Mouse (Mus musculus) forebrain, embryonic 14.5 days (tissue): ENCODE measurements around the gene Dchs1. TPM values are rescaled to one million over a fixed set of nuclear protein-coding genes. Genes with fewer than 3 reads are reported as not detected.

Experiments
- ATAC-seq: fragments of 200-750 bp; cut with Nextera tagmentation; 2 replicates; pipeline ENCODE4 v1.8.0; 2017; ENCODE audit warnings: mild to moderate bottlenecking, moderate library complexity
- DNase-seq: peaks from one replicate; pipeline ENCODE4 v3.0.0-alpha.2; 2015; ENCODE audit warnings: low spot score
- H3K27ac ChIP-seq: fragments of 300-500 bp; sonication (generic); 2 replicates; pipeline ENCODE4 v1.5.1; 2014; ENCODE audit warnings: low read depth, mild to moderate bottlenecking, control low read depth, low read length, moderate library complexity
- H3K27me3 ChIP-seq: fragments of 300-500 bp; sonication (generic); replicated peaks from 2 replicates; pipeline ENCODE4 v1.6.1; 2014; ENCODE audit warnings: low read length, control low read depth, mixed read lengths; ENCODE audit not compliant: control insufficient read depth, insufficient read depth
- H3K36me3 ChIP-seq: fragments of 300-500 bp; sonication (generic); 2 replicates; pipeline ENCODE4 v1.6.1; 2014; ENCODE audit warnings: low read length, control low read depth; ENCODE audit not compliant: control insufficient read depth, insufficient read depth
- H3K4me1 ChIP-seq: fragments of 300-500 bp; sonication (generic); 2 replicates; pipeline ENCODE4 v1.6.1; 2014; ENCODE audit warnings: antibody characterized with exemption, low read length, control low read depth; ENCODE audit not compliant: control insufficient read depth, insufficient read depth
- H3K4me2 ChIP-seq: fragments of 300-500 bp; sonication (generic); 2 replicates; pipeline ENCODE4 v1.6.1; 2014; ENCODE audit warnings: mild to moderate bottlenecking, control low read depth, low read length
- H3K4me3 ChIP-seq: fragments of 300-500 bp; sonication (generic); 2 replicates; pipeline ENCODE4 v1.5.1; 2014; ENCODE audit warnings: low read depth, low read length, control low read depth
- H3K9ac ChIP-seq: fragments of 300-500 bp; sonication (generic); 2 replicates; pipeline ENCODE4 v1.6.1; 2014; ENCODE audit warnings: mild to moderate bottlenecking, low read length, control low read depth, moderate library complexity
- H3K9me3 ChIP-seq: fragments of 300-500 bp; sonication (generic); replicated peaks from 2 replicates; pipeline ENCODE4 v1.6.1; 2016; ENCODE audit warnings: low read length, control low read depth, mixed read lengths; ENCODE audit not compliant: control insufficient read depth
- WGBS: fragments of 180-500 bp; shearing (Covaris S2); extraction: QIAGEN DNeasy Blood & Tissue Kit; methylation state at CpG from one replicate; pipeline ENCODE4 v1.1.7; 2014; 5-methylcytosine and 5-hydroxymethylcytosine counted together
- polyA plus RNA-seq: library from polyadenylated mRNA; unstranded; fragments of >200 nt; fragmentation: Nextera tagmentation; extraction: Ambion mirVana; gene quantifications from 2 replicates; pipeline ENCODE4 v1.2.1, GENCODE M21; 2014

Gene Dchs1
- polyA plus RNA-seq, 1 experiment from 2014 or later: 18.3 TPM

DNA sequence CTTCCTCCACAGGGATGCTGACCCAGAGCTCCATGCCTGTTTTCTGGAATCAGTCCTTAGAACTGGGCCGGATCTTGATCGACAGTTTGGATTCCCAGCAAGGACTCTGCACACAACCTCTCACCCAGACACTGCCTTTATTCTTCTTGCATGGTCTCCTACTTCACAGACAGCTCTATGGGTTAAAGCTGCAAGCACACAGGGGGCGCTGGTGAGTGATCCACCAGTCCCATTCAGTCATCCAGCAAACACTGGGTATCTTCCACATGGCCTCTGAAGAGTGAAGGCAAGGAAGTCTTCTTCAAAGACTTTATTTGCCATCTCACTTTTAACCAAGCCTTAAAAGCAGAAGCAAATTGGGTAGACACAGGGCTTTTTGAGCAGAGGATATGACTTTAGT lies 72.1 kb downstream of the Dchs1 start:
- H3K27me3 ChIP-seq: no peaks in the 10 kb centered on the region
- H3K27ac ChIP-seq: no peak overlapping the region
- DNase-seq (no peak), ATAC-seq (no peak)
- no peak overlapping the region for H3K9ac ChIP-seq
- no peaks in the 10 kb centered on the region for H3K36me3 ChIP-seq
- H3K4me2 ChIP-seq: no peak overlapping the region
- no peaks in the 10 kb centered on the region for H3K9me3 ChIP-seq
- 64% methylated on average over 3 of the region's 3 CpGs for whole genome bisulfite sequencing
- no peak overlapping the region for H3K4me3 ChIP-seq
- H3K4me1 ChIP-seq: no peaks in the 10 kb centered on the region

GRCm38 (mm10) chr7:105708733-105709132 lies 78.7 kb downstream of the Dchs1 start:
- Histone ChIP-seq H3K4me1 (no peaks in the 10 kb centered on the region), H3K36me3 (no peaks in the 10 kb centered on the region), H3K9me3 (no peaks in the 10 kb centered on the region), H3K9ac (no peak overlapping the region), H3K27ac (no peak overlapping the region), H3K27me3 (no peaks in the 10 kb centered on the region), H3K4me3 (no peak overlapping the region), H3K4me2 (no peak overlapping the region)
- no peak for DNase-seq
- WGBS: 92% methylated on average over 5 of the region's 5 CpGs
- no peak for ATAC-seq

DNA sequence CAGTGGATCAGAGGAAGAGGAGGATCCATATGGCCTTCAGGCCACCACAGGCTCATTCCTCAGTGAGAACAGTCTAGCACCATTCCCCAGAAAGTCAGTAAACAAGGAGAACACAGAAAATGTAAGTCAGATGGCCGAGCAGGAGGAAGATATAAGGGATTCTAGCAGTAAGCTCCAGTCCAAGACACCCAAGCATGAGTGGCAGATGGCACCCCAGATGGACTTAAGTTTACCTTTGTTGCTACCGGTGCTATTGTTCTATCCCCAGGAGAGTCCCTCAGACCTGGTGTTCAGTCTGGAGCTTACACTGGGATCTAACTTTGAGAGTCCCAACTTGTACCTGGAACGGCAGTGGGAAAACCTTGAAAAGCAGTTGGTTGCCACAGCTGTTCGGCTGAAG lies 83.6 kb downstream of the Dchs1 start:
- no peak overlapping the region for H3K4me2 ChIP-seq
- H3K36me3 ChIP-seq: no peaks in the 10 kb centered on the region
- 89% methylated on average over 4 of the region's 4 CpGs for WGBS
- no peak overlapping the region for H3K4me3 ChIP-seq
- H3K9me3 ChIP-seq: no peaks in the 10 kb centered on the region
- H3K4me1 ChIP-seq: no peaks in the 10 kb centered on the region
- no peaks in the 10 kb centered on the region for H3K27me3 ChIP-seq
- no peak overlapping the region for H3K27ac ChIP-seq
- no peak overlapping the region for H3K9ac ChIP-seq
- no peak for ATAC-seq
- DNase-seq: no peak

DNA sequence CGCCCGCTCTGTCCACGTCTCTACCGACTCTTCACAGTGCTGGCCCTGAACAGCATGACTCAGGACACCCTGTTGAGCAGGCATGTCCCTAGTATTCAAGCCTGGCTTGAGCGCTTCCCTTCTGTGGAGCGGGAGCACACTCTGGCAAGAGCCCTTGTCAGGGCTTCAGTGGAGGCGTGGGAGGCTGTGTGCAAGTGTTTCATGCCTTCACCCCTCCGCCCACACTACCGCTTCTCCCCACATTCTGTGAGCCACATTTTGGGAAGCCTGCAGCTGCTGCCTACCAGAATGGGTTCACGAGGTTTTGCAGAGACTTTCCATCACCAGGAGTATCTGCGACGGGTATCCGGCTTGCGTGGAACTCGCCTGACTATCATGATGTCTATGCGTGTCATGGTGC lies 84.3 kb downstream of the Dchs1 start:
- Histone ChIP-seq H3K9me3 (no peaks in the 10 kb centered on the region), H3K4me2 (no peak overlapping the region), H3K27me3 (no peaks in the 10 kb centered on the region), H3K4me1 (no peaks in the 10 kb centered on the region), H3K27ac (no peak overlapping the region), H3K4me3 (no peak overlapping the region), H3K36me3 (no peaks in the 10 kb centered on the region), H3K9ac (no peak overlapping the region)
- 84% methylated on average over 16 of the region's 16 CpGs for whole genome bisulfite sequencing
- no peak for ATAC-seq
- DNase-seq: no peak

Other genes starting within 250 kb of the Dchs1 start
- 79.9 and 88.5 TPM in 2 replicates for gene Smpd1, start 233.3 kb downstream of the Dchs1 start, polyA plus RNA-seq
- 188 and 228 TPM in 2 replicates for gene Apbb1, start 206.0 kb downstream of the Dchs1 start, polyA plus RNA-seq
- not detected in 2 replicates for gene Hpx, start 187.5 kb downstream of the Dchs1 start, polyA plus RNA-seq
- gene Trim3, start 154.1 kb downstream of the Dchs1 start, polyA plus RNA-seq: 41.0 and 52.4 TPM in 2 replicates
- gene Timm10b, start 147.6 kb downstream of the Dchs1 start, polyA plus RNA-seq: 137 and 144 TPM in 2 replicates
- 92.9 and 97.6 TPM in 2 replicates for gene Arfip2, start 147.2 kb downstream of the Dchs1 start, polyA plus RNA-seq
- gene Gm45799, start 147.1 kb downstream of the Dchs1 start, polyA plus RNA-seq: 17.4 and 25.0 TPM in 2 replicates
- gene Dnhd1, start 136.8 kb downstream of the Dchs1 start, polyA plus RNA-seq: 0.96 and 1.1 TPM in 2 replicates
- 207 and 214 TPM in 2 replicates for gene Ilk, start 51.1 kb downstream of the Dchs1 start, polyA plus RNA-seq
- 19.3 and 20.3 TPM in 2 replicates for gene Rrp8, start 50.3 kb downstream of the Dchs1 start, polyA plus RNA-seq
- gene Taf10, start 43.3 kb downstream of the Dchs1 start, polyA plus RNA-seq: 116 and 164 TPM in 2 replicates
- 41.1 and 44.3 TPM in 2 replicates for gene Tpp1, start 35.4 kb downstream of the Dchs1 start, polyA plus RNA-seq
- gene Mrpl17, start 23.4 kb upstream of the Dchs1 start, polyA plus RNA-seq: 182 and 221 TPM in 2 replicates
- gene Gm4070, start 166.3 kb upstream of the Dchs1 start, polyA plus RNA-seq: 0.08 TPM in 1 of 2 replicates, not detected in the other